ENCODE assay signal across 9 mouse cellular contexts in the genomic region with DNA sequence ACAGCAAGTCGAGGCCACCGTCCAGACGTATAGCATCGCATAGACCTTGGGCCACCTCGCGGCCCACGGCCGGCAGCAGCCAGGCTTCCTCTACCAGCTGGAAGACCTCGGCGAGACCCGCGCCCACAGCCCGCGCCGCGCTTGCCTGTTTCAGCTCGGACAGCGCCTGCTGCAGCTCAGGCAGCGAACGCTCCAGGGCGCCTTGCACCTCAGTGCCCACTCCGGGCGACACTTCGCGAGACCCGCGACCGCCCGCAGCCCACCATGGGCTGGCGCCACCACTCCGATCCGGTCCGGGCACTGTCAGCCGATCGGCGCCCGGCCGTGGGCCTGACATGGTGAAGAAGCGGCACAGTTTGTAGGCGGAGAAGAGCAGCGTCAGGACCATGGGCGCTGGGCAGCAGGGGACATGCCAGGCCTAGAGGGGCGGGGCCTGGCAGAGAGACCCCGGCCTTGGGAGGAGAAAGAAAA. TPM values are rescaled to one million over a fixed set of nuclear protein-coding genes. Genes with fewer than 3 reads are reported as not detected.
DNase-seq lines count a peak whose midpoint lies in the region; ATAC-seq and TF ChIP-seq lines count a peak whose summit lies in the region.
"Had no signal": no experiment of that assay in that cellular context is flagged by ENCODE, and none has a peak within 500 bp of the region (broad histone marks: within the 10 kb centered on the region; RNA-seq: fewer than 3 reads in every experiment).

No protein-coding gene starts in this region.

- peak; percentile 18 for DNase-seq in gastrocnemius, postnatal 25 days
- DNase-seq in gastrocnemius, adult 18-20 months (ENCODE audit: low spot score) = no peak
- DNase-seq in G1E (ENCODE audit: low spot score) (no peak), adipocyte (ENCODE audit: low spot score) (no peak)
- DNase-seq in embryonic facial prominence, embryonic 10.5 days (ENCODE audit: low spot score) = peak; percentile 68
- peak; percentile 62 for DNase-seq in hindbrain, embryonic 14.5 days (ENCODE audit: low spot score)

- TF ChIP-seq CTCF in G1E (IDR thresholded peaks at IDR 0.05; ENCODE audit: low read depth, low read length) = no peak

- H3K9ac ChIP-seq in hindbrain, embryonic 14.5 days = peak overlapping the region; percentile 85
- H3K9ac ChIP-seq in limb, embryonic 15.5 days = no peak overlapping the region
- peak overlapping the region; percentile 78 for H3K9ac ChIP-seq in neural tube, embryonic 15.5 days (replicated peaks)

- peaks cover 21% of the 10 kb centered on the region for H3K4me1 ChIP-seq in G1E (ENCODE audit: insufficient read depth, low read depth, low read length)
- H3K4me1 ChIP-seq in embryonic facial prominence, embryonic 10.5 days = peaks cover 29% of the 10 kb centered on the region
- H3K4me1 ChIP-seq in hindbrain, embryonic 14.5 days (replicated peaks; ENCODE audit: control insufficient read depth, insufficient read depth, low read length) = peaks cover 31% of the 10 kb centered on the region
- peaks cover 16% of the 10 kb centered on the region for H3K4me1 ChIP-seq in limb, embryonic 15.5 days
- H3K4me1 ChIP-seq in neural tube, embryonic 15.5 days = peaks cover 39% of the 10 kb centered on the region

- H3K4me2 ChIP-seq in hindbrain, embryonic 14.5 days (replicated peaks) = peak overlapping the region; percentile 79
- peak overlapping the region; percentile 92 for H3K4me2 ChIP-seq in limb, embryonic 15.5 days
- H3K4me2 ChIP-seq in neural tube, embryonic 15.5 days = peak overlapping the region; percentile 70

- ATAC-seq in G1E (ENCODE audit: extremely low read depth, insufficient number of reproducible peaks, low FRiP score, poor library complexity, severe bottlenecking) = no peak
- peak; percentile 83 for ATAC-seq in hindbrain, embryonic 14.5 days (ENCODE audit: low FRiP score)
- no peak; the same call in 1 of the 2 replicates for ATAC-seq in limb, embryonic 15.5 days (ENCODE audit: insufficient number of reproducible peaks, low FRiP score, low TSS enrichment, low read depth)
- peak; percentile 76 for ATAC-seq in neural tube, embryonic 15.5 days (ENCODE audit: low FRiP score)

- peaks cover 51% of the 10 kb centered on the region for H3K27me3 ChIP-seq in G1E (ENCODE audit: insufficient read depth, low read length)
- peaks cover 87% of the 10 kb centered on the region for H3K27me3 ChIP-seq in embryonic facial prominence, embryonic 10.5 days (replicated peaks; ENCODE audit: low read depth, poor library complexity, severe bottlenecking)
- peaks cover 7% of the 10 kb centered on the region; the same call in 1 of the 2 replicates for H3K27me3 ChIP-seq in hindbrain, embryonic 14.5 days (ENCODE audit: control insufficient read depth, insufficient read depth, low read length)
- peaks cover 62% of the 10 kb centered on the region for H3K27me3 ChIP-seq in limb, embryonic 15.5 days
- peaks cover 19% of the 10 kb centered on the region for H3K27me3 ChIP-seq in neural tube, embryonic 15.5 days (replicated peaks)

- WGBS in embryonic facial prominence, embryonic 10.5 days = under 1% methylated on average over 44 of the region's 44 CpGs
- under 1% methylated on average over 44 of the region's 44 CpGs for WGBS in hindbrain, embryonic 14.5 days
- WGBS in limb, embryonic 15.5 days = 1% methylated on average over 44 of the region's 44 CpGs
- under 1% methylated on average over 44 of the region's 44 CpGs for WGBS in neural tube, embryonic 15.5 days

- no peaks in the 10 kb centered on the region for H3K36me3 ChIP-seq in G1E (replicated peaks)
- H3K36me3 ChIP-seq in embryonic facial prominence, embryonic 10.5 days (replicated peaks) = no peaks in the 10 kb centered on the region
- H3K36me3 ChIP-seq in hindbrain, embryonic 14.5 days (replicated peaks; ENCODE audit: control insufficient read depth, insufficient read depth) = no peaks in the 10 kb centered on the region
- no peaks in the 10 kb centered on the region for H3K36me3 ChIP-seq in limb, embryonic 15.5 days
- no peaks in the 10 kb centered on the region for H3K36me3 ChIP-seq in neural tube, embryonic 15.5 days

- peak overlapping the region; percentile 71; the same call in 1 of the 2 replicates for H3K27ac ChIP-seq in embryonic facial prominence, embryonic 10.5 days (replicated peaks)
- H3K27ac ChIP-seq in hindbrain, embryonic 14.5 days = peak overlapping the region; percentile 94
- no peak overlapping the region for H3K27ac ChIP-seq in limb, embryonic 15.5 days
- H3K27ac ChIP-seq in neural tube, embryonic 15.5 days (replicated peaks) = peak overlapping the region; percentile 92

- H3K4me3 ChIP-seq in G1E (ENCODE audit: low read depth, low read length) = peak overlapping the region; percentile 64; the same call in 1 of the 2 replicates
- peak overlapping the region; percentile 71 for H3K4me3 ChIP-seq in embryonic facial prominence, embryonic 10.5 days
- H3K4me3 ChIP-seq in hindbrain, embryonic 14.5 days (replicated peaks; ENCODE audit: low read length) = peak overlapping the region; percentile 79
- H3K4me3 ChIP-seq in limb, embryonic 15.5 days = peak overlapping the region; percentile 48
- peak overlapping the region; percentile 68 for H3K4me3 ChIP-seq in neural tube, embryonic 15.5 days (replicated peaks)

- H3K9me3 ChIP-seq in G1E (replicated peaks) = no peaks in the 10 kb centered on the region
- H3K9me3 ChIP-seq in embryonic facial prominence, embryonic 10.5 days = no peaks in the 10 kb centered on the region
- no peaks in the 10 kb centered on the region for H3K9me3 ChIP-seq in hindbrain, embryonic 14.5 days (ENCODE audit: control insufficient read depth, low read length)
- H3K9me3 ChIP-seq in limb, embryonic 15.5 days = no peaks in the 10 kb centered on the region
- H3K9me3 ChIP-seq in neural tube, embryonic 15.5 days (replicated peaks) = no peaks in the 10 kb centered on the region

RNA-seq across cellular contexts. Expression of a gene that starts 0.4 kb away (rescaled TPM):
- total RNA-seq in gastrocnemius, postnatal 25 days (2021) = under 1 TPM; 0.67 to 1.00 TPM
- under 1 TPM; 0.43 to 0.82 TPM for total RNA-seq in gastrocnemius, adult 18-20 months (2021)
- not detected in 2 replicates for total RNA-seq in G1E (2014; fragmentation: Nextera tagmentation)
- total RNA-seq in G1E (2017) = 0.06 and 0.22 TPM in 2 replicates
- polyA plus RNA-seq in G1E (2012) = not detected in 2 replicates
- 5.0 and 6.0 TPM in 2 replicates for polyA plus RNA-seq in embryonic facial prominence, embryonic 10.5 days (2016; fragmentation: Nextera tagmentation; extraction: Ambion mirVana)
- 52.0 and 55.1 TPM in 2 replicates for polyA plus RNA-seq in hindbrain, embryonic 14.5 days (2014; fragmentation: Nextera tagmentation; extraction: Ambion mirVana)
- polyA plus RNA-seq in limb, embryonic 15.5 days (2015; fragmentation: Nextera tagmentation; extraction: Ambion mirVana) = 1.3 and 1.7 TPM in 2 replicates
- polyA plus RNA-seq in neural tube, embryonic 15.5 days (2015; fragmentation: Nextera tagmentation; extraction: Ambion mirVana) = 38.8 and 49.0 TPM in 2 replicates

RNA-seq across cellular contexts. Expression of a gene that starts 1.8 kb away (rescaled TPM):
- total RNA-seq in gastrocnemius, postnatal 25 days (2021) = 10 to 100 TPM; 11.0 to 12.5 TPM
- 10 to 100 TPM in 1 of 2 experiments, 1 to 10 TPM in 1; 9.5 to 15.0 TPM for total RNA-seq in gastrocnemius, adult 18-20 months (2021)
- total RNA-seq in G1E (2014; fragmentation: Nextera tagmentation) (not detected in 2 replicates), G1E (2017) (not detected in 2 replicates)
- polyA plus RNA-seq in G1E (2012) = not detected in 2 replicates
- 16.3 and 16.7 TPM in 2 replicates for polyA plus RNA-seq in embryonic facial prominence, embryonic 10.5 days (2016; fragmentation: Nextera tagmentation; extraction: Ambion mirVana)
- 178 and 201 TPM in 2 replicates for polyA plus RNA-seq in hindbrain, embryonic 14.5 days (2014; fragmentation: Nextera tagmentation; extraction: Ambion mirVana)
- polyA plus RNA-seq in limb, embryonic 15.5 days (2015; fragmentation: Nextera tagmentation; extraction: Ambion mirVana) = 1.7 and 2.7 TPM in 2 replicates
- 151 and 156 TPM in 2 replicates for polyA plus RNA-seq in neural tube, embryonic 15.5 days (2015; fragmentation: Nextera tagmentation; extraction: Ambion mirVana)
- total RNA-seq: hematopoietic stem cell, adult 5-6 weeks had no signal

RNA-seq across cellular contexts. Expression of a gene that starts 6.1 kb away (rescaled TPM):
- not detected for total RNA-seq in gastrocnemius, postnatal 25 days (2021)
- not detected for total RNA-seq in gastrocnemius, adult 18-20 months (2021)
- total RNA-seq in G1E (2014; fragmentation: Nextera tagmentation) = not detected in 2 replicates
- 0.23 TPM in 1 of 2 replicates, not detected in the other for total RNA-seq in G1E (2017)
- polyA plus RNA-seq in G1E (2012) = not detected in 2 replicates
- not detected in 2 replicates for polyA plus RNA-seq in embryonic facial prominence, embryonic 10.5 days (2016; fragmentation: Nextera tagmentation; extraction: Ambion mirVana)
- polyA plus RNA-seq in hindbrain, embryonic 14.5 days (2014; fragmentation: Nextera tagmentation; extraction: Ambion mirVana) = 0.21 TPM in 1 of 2 replicates, not detected in the other
- polyA plus RNA-seq in limb, embryonic 15.5 days (2015; fragmentation: Nextera tagmentation; extraction: Ambion mirVana) = 0.22 TPM in 1 of 2 replicates, not detected in the other
- 0.12 TPM in 1 of 2 replicates, not detected in the other for polyA plus RNA-seq in neural tube, embryonic 15.5 days (2015; fragmentation: Nextera tagmentation; extraction: Ambion mirVana)
- total RNA-seq: hematopoietic stem cell, adult 5-6 weeks had no signal

RNA-seq across cellular contexts. Expression of a gene that starts 14.9 kb away (rescaled TPM):
- 10 to 100 TPM; 12.3 to 13.6 TPM for total RNA-seq in gastrocnemius, postnatal 25 days (2021)
- total RNA-seq in gastrocnemius, adult 18-20 months (2021) = 10 to 100 TPM; 13.3 to 15.1 TPM
- total RNA-seq in G1E (2014; fragmentation: Nextera tagmentation) (19.7 and 25.8 TPM in 2 replicates), G1E (2017) (51.6 and 60.5 TPM in 2 replicates)
- polyA plus RNA-seq in G1E (2012) = 15.8 and 17.4 TPM in 2 replicates
- polyA plus RNA-seq in embryonic facial prominence, embryonic 10.5 days (2016; fragmentation: Nextera tagmentation; extraction: Ambion mirVana) = 75.9 and 76.0 TPM in 2 replicates
- 96.1 and 101 TPM in 2 replicates for polyA plus RNA-seq in hindbrain, embryonic 14.5 days (2014; fragmentation: Nextera tagmentation; extraction: Ambion mirVana)
- polyA plus RNA-seq in limb, embryonic 15.5 days (2015; fragmentation: Nextera tagmentation; extraction: Ambion mirVana) = 39.7 and 41.9 TPM in 2 replicates
- 89.3 and 94.4 TPM in 2 replicates for polyA plus RNA-seq in neural tube, embryonic 15.5 days (2015; fragmentation: Nextera tagmentation; extraction: Ambion mirVana)

RNA-seq across cellular contexts. Expression of a gene that starts 14.9 kb away (rescaled TPM):
- total RNA-seq in gastrocnemius, postnatal 25 days (2021) = 100 to 1,000 TPM in 1 of 2 experiments, 10 to 100 TPM in 1; 97.5 to 106 TPM
- 100 to 1,000 TPM in 1 of 2 experiments, 10 to 100 TPM in 1; 99.0 to 100 TPM for total RNA-seq in gastrocnemius, adult 18-20 months (2021)
- total RNA-seq in G1E (2014; fragmentation: Nextera tagmentation) = 72.5 and 92.3 TPM in 2 replicates
- 62.0 and 72.9 TPM in 2 replicates for total RNA-seq in G1E (2017)
- 66.1 and 73.0 TPM in 2 replicates for polyA plus RNA-seq in G1E (2012)
- 175 and 178 TPM in 2 replicates for polyA plus RNA-seq in embryonic facial prominence, embryonic 10.5 days (2016; fragmentation: Nextera tagmentation; extraction: Ambion mirVana)
- 168 and 176 TPM in 2 replicates for polyA plus RNA-seq in hindbrain, embryonic 14.5 days (2014; fragmentation: Nextera tagmentation; extraction: Ambion mirVana)
- 163 and 177 TPM in 2 replicates for polyA plus RNA-seq in limb, embryonic 15.5 days (2015; fragmentation: Nextera tagmentation; extraction: Ambion mirVana)
- polyA plus RNA-seq in neural tube, embryonic 15.5 days (2015; fragmentation: Nextera tagmentation; extraction: Ambion mirVana) = 182 and 192 TPM in 2 replicates

Comparison
In these comparisons a context has a peak if more than half of its experiments do, and no peak if none do; other contexts are left out.
1. DNase-seq: peak in gastrocnemius, postnatal 25 days (single experiment), embryonic facial prominence, embryonic 10.5 days (single experiment) and hindbrain, embryonic 14.5 days (single experiment); none in gastrocnemius, adult 18-20 months (single experiment), G1E (single experiment) and adipocyte (single experiment).
2. ATAC-seq: peak in hindbrain, embryonic 14.5 days (single experiment) and neural tube, embryonic 15.5 days (single experiment); none in G1E (single experiment) and limb, embryonic 15.5 days (single experiment).
3. Peak in every context shown above with its lines, with median percentiles within 50 percentile points of each other: H3K4me3 ChIP-seq and H3K4me2 ChIP-seq.